29 mouse cellular contexts compared by ENCODE assay signal in genomic region chr10:78727035-78727434, GRCm38 (mm10). TPM values are rescaled to one million over a fixed set of nuclear protein-coding genes. Genes with fewer than 3 reads are reported as not detected.
A peak's percentile ranks its signal among the peaks of the same experiment; 100 is the strongest.
DNase-seq lines count a peak whose midpoint lies in the region; ATAC-seq lines count a peak whose summit lies in the region.
"Had no signal": no experiment of that assay in that cellular context is flagged by ENCODE, and none has a peak within 500 bp of the region (broad histone marks: within the 10 kb centered on the region; RNA-seq: fewer than 3 reads in every experiment).

No protein-coding gene starts in this region.

- DNase-seq in frontal cortex, adult 2 months (ENCODE audit: extremely low spot score in 1 of 2, low spot score in 1 of 2) = peak; percentile 13 to 51
- no peak for DNase-seq in frontal cortex, postnatal 25 days (ENCODE audit: low spot score in 2 of 2)
- DNase-seq in lung, adult 18-20 months = no peak
- peak; percentile 42 for DNase-seq in adipocyte (ENCODE audit: low spot score)
- no peak for DNase-seq in gastrocnemius, postnatal 10 days
- no peak for DNase-seq in adrenal gland, adult (ENCODE audit: inconsistent age in 2 of 2, low spot score in 1 of 2)
- DNase-seq: adrenal gland, postnatal 25 days; cerebellum, adult 2 months; gastrocnemius, postnatal 25 days; kidney, adult 11 months; midbrain, embryonic 14.5 days; spleen, adult 18-20 months; thymus, adult 18-20 months; thymus, postnatal 4 days had no signal

- ATAC-seq in lung, embryonic 16.5 days (ENCODE audit: low read depth) = peak; percentile 88
- ATAC-seq in forebrain, embryonic 16.5 days = peak; percentile 69
- ATAC-seq: Patski had no signal

- H3K4me1 ChIP-seq in lung, embryonic 16.5 days (replicated peaks; ENCODE audit: control insufficient read depth, insufficient read depth, low read length) = peaks cover 6% of the 10 kb centered on the region; the same call in 1 of the 2 replicates
- peaks cover 20% of the 10 kb centered on the region for H3K4me1 ChIP-seq in forebrain, embryonic 16.5 days (replicated peaks; ENCODE audit: control insufficient read depth, insufficient read depth, low read length)
- H3K4me1 ChIP-seq: liver, embryonic 15.5 days; megakaryocyte, embryonic 14.5 days had no signal

- WGBS in lung, embryonic 16.5 days = 36% methylated on average over 3 of the region's 3 CpGs
- 29% methylated on average over 3 of the region's 3 CpGs for WGBS in forebrain, embryonic 16.5 days

- H3K36me3 ChIP-seq in lung, embryonic 16.5 days (ENCODE audit: control insufficient read depth, insufficient read depth, low read length) = no peaks in the 10 kb centered on the region
- H3K36me3 ChIP-seq in forebrain, embryonic 16.5 days (ENCODE audit: control insufficient read depth, insufficient read depth) = no peaks in the 10 kb centered on the region
- H3K36me3 ChIP-seq: limb, embryonic 15.5 days; liver, embryonic 15.5 days had no signal

- no peaks in the 10 kb centered on the region for H3K27me3 ChIP-seq in lung, embryonic 16.5 days (ENCODE audit: control insufficient read depth, insufficient read depth, low read depth, low read length)
- no peaks in the 10 kb centered on the region for H3K27me3 ChIP-seq in forebrain, embryonic 16.5 days (replicated peaks; ENCODE audit: control insufficient read depth, insufficient read depth, low read length)
- H3K27me3 ChIP-seq: limb, embryonic 15.5 days; liver, embryonic 15.5 days; megakaryocyte, embryonic 14.5 days; Patski had no signal

- no peak overlapping the region for H3K9ac ChIP-seq in lung, embryonic 16.5 days (ENCODE audit: low read length)
- H3K9ac ChIP-seq in forebrain, embryonic 16.5 days (replicated peaks; ENCODE audit: low read depth, low read length) = no peak overlapping the region
- H3K9ac ChIP-seq: limb, embryonic 15.5 days; liver, embryonic 15.5 days had no signal

- H3K4me2 ChIP-seq in lung, embryonic 16.5 days (ENCODE audit: low read depth, low read length) = no peak overlapping the region
- H3K4me2 ChIP-seq in forebrain, embryonic 16.5 days (ENCODE audit: low read length) = no peak overlapping the region
- H3K4me2 ChIP-seq: limb, embryonic 15.5 days; liver, embryonic 15.5 days had no signal

- H3K9me3 ChIP-seq in lung, embryonic 16.5 days (ENCODE audit: control insufficient read depth, low read length) = no peaks in the 10 kb centered on the region
- H3K9me3 ChIP-seq in forebrain, embryonic 16.5 days (ENCODE audit: control insufficient read depth, low read length) = no peaks in the 10 kb centered on the region
- H3K9me3 ChIP-seq: limb, embryonic 15.5 days; liver, embryonic 15.5 days; megakaryocyte, embryonic 14.5 days had no signal

- no peak overlapping the region for H3K4me3 ChIP-seq in lung, embryonic 16.5 days (ENCODE audit: low read length)
- H3K4me3 ChIP-seq in forebrain, embryonic 16.5 days (replicated peaks; ENCODE audit: low read length) = no peak overlapping the region
- H3K4me3 ChIP-seq: limb, embryonic 15.5 days; liver, embryonic 15.5 days; megakaryocyte, embryonic 14.5 days had no signal

- peak overlapping the region; percentile 50; the same call in 1 of the 2 replicates for H3K27ac ChIP-seq in lung, embryonic 16.5 days (ENCODE audit: low read length)
- H3K27ac ChIP-seq in forebrain, embryonic 16.5 days (ENCODE audit: low read length) = peak overlapping the region; percentile 33
- H3K27ac ChIP-seq: limb, embryonic 15.5 days; liver, embryonic 15.5 days had no signal

RNA-seq across cellular contexts. Expression of gene Casp14, which starts 8.9 kb away (rescaled TPM):
- polyA plus RNA-seq in frontal cortex, adult 2 months (2012; rRNA removed) = not detected in 2 replicates
- polyA plus RNA-seq in lung, embryonic 16.5 days (2015; fragmentation: Nextera tagmentation; extraction: Ambion mirVana) = 0.21 TPM in 1 of 2 replicates, not detected in the other
- 0.11 TPM in 1 of 2 replicates, not detected in the other for polyA plus RNA-seq in forebrain, embryonic 16.5 days (2015; fragmentation: Nextera tagmentation; extraction: Ambion mirVana)
- total RNA-seq in gastrocnemius, postnatal 10 days (2021) = not detected
- total RNA-seq: adrenal gland, postnatal 25 days; common myeloid progenitor, adult 5-6 weeks; gastrocnemius, postnatal 25 days; layer of hippocampus, postnatal 14 days; left cerebral cortex, postnatal 10 days had no signal
- polyA plus RNA-seq: cerebellum, adult 2 months; heart, embryonic 16.5 days; hindbrain, embryonic 11.5 days; kidney, embryonic 16.5 days; liver, embryonic 15.5 days; midbrain, embryonic 14.5 days; neural tube, embryonic 14.5 days had no signal

RNA-seq across cellular contexts. Expression of gene Ccdc105, which starts 25.8 kb away (rescaled TPM):
- polyA plus RNA-seq in frontal cortex, adult 2 months (2012; rRNA removed) = 0.15 and 0.18 TPM in 2 replicates
- 0.16 TPM in 2 replicates for polyA plus RNA-seq in lung, embryonic 16.5 days (2015; fragmentation: Nextera tagmentation; extraction: Ambion mirVana)
- 0.39 and 0.41 TPM in 2 replicates for polyA plus RNA-seq in forebrain, embryonic 16.5 days (2015; fragmentation: Nextera tagmentation; extraction: Ambion mirVana)
- not detected for total RNA-seq in gastrocnemius, postnatal 10 days (2021)
- total RNA-seq: adrenal gland, postnatal 25 days; common myeloid progenitor, adult 5-6 weeks; gastrocnemius, postnatal 25 days had no signal
- polyA plus RNA-seq: heart, embryonic 16.5 days; hindbrain, embryonic 11.5 days; kidney, embryonic 16.5 days; large intestine, adult 2 months; liver, embryonic 15.5 days; Patski; stomach, embryonic 14.5 days had no signal

RNA-seq across cellular contexts. Expression of gene Slc1a6, which starts 53.3 kb away (rescaled TPM):
- 8.9 and 10.4 TPM in 2 replicates for polyA plus RNA-seq in frontal cortex, adult 2 months (2012; rRNA removed)
- 0.63 and 0.83 TPM in 2 replicates for polyA plus RNA-seq in lung, embryonic 16.5 days (2015; fragmentation: Nextera tagmentation; extraction: Ambion mirVana)
- polyA plus RNA-seq in forebrain, embryonic 16.5 days (2015; fragmentation: Nextera tagmentation; extraction: Ambion mirVana) = 5.4 and 7.4 TPM in 2 replicates
- total RNA-seq in gastrocnemius, postnatal 10 days (2021) = under 1 TPM in 1 of 2 experiments, not detected in 1; 0.14 TPM
- total RNA-seq: common myeloid progenitor, adult 5-6 weeks; gastrocnemius, postnatal 25 days had no signal

Comparison
In these comparisons a context has a peak if more than half of its experiments do, and no peak if none do; other contexts are left out.
1. DNase-seq: peak in frontal cortex, adult 2 months (2 of 2) and adipocyte (single experiment); none in frontal cortex, postnatal 25 days (0 of 2), lung, adult 18-20 months (0 of 2), gastrocnemius, postnatal 10 days (single experiment) and adrenal gland, adult (0 of 2).